Comparison of ENCODE assay signal across 8 mouse cellular contexts in the genomic region with DNA sequence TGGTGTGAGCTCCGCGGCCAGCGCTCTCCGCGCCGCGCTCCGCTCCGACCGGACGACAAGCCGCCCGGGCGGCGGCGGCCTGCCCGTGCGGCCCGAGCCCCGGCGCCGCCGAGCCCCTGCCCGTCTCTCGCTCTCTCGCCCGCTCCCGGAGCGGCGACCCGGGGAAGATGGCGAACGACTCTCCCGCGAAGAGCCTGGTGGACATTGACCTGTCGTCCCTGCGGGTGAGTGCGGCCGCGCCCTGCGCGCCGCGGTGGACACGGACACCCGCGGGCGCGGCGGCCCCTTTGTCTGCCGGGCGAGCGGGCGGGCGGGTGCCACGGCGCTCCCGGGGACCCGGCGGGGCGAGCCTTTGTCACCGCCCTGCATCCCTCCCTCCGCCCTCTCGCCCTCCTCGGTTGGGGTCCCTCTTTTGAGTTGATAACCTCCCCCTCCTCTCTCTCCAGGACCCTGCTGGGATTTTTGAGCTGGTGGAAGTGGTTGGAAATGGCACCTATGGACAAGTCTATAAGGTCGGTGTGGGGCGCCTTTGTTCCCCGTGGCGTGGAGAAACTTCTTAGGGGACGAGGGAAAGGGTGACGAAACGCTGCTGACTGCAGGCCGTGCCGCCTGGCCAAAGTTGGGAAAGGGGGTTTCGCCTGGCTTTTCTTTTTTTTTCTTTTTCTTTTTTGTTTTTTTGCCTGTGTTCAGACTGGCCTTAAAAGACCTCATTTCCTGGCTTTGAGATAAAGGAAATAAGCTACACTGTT. TPM values are rescaled to one million over a fixed set of nuclear protein-coding genes. Genes with fewer than 3 reads are reported as not detected.
A peak's percentile ranks its signal among the peaks of the same experiment; 100 is the strongest.
DNase-seq lines count a peak whose midpoint lies in the region; ATAC-seq and TF ChIP-seq lines count a peak whose summit lies in the region.

No protein-coding gene starts in this region.

- peak overlapping the region; percentile 93 for H3K4me2 ChIP-seq in lung, embryonic 14.5 days

- H3K4me3 ChIP-seq in heart, embryonic 10.5 days: peak overlapping the region; percentile 91
- H3K4me3 ChIP-seq in lung, embryonic 14.5 days (ENCODE audit: low read depth, low read length): peak overlapping the region; percentile 97

- TF ChIP-seq CTCF in lung, embryonic 14.5 days (IDR thresholded peaks at IDR 0.05; ENCODE audit: low read depth): no peak

- peaks cover 11% of the 10 kb centered on the region; the same call in 1 of the 2 replicates for H3K36me3 ChIP-seq in heart, embryonic 10.5 days
- peaks cover 18% of the 10 kb centered on the region for H3K36me3 ChIP-seq in lung, embryonic 14.5 days (ENCODE audit: insufficient read depth)

- DNase-seq in CD4-positive, CD25-positive, alpha-beta regulatory T cell, adult 2 months (ENCODE audit: low read depth, low spot score): peak; percentile 53
- DNase-seq in adrenal gland, adult 18-20 months (ENCODE audit: low spot score in 2 of 2): peak; percentile 59 to 69
- DNase-seq in embryo, embryonic 9.5 days (ENCODE audit: extremely low spot score): peak; percentile 72
- no peak for DNase-seq in heart, embryonic 10.5 days (ENCODE audit: low spot score)
- DNase-seq in kidney, adult 9 months: peak; percentile 38
- peak; percentile 69 for DNase-seq in lung, embryonic 14.5 days
- peak; percentile 22 for DNase-seq in retina, adult 2 months (ENCODE audit: low read depth, low spot score)
- peak; percentile 51 for DNase-seq in yolk sac, embryonic 10.5 days (ENCODE audit: low spot score)

- ATAC-seq in lung, embryonic 14.5 days (ENCODE audit: insufficient read depth): peak; percentile 39

- H3K27ac ChIP-seq in heart, embryonic 10.5 days: peak overlapping the region; percentile 99
- H3K27ac ChIP-seq in lung, embryonic 14.5 days (ENCODE audit: low read depth): peak overlapping the region; percentile 99

- H3K9me3 ChIP-seq in heart, embryonic 10.5 days: no peaks in the 10 kb centered on the region
- H3K9me3 ChIP-seq in lung, embryonic 14.5 days (ENCODE audit: low read depth, low read length): no peaks in the 10 kb centered on the region

- H3K9ac ChIP-seq in lung, embryonic 14.5 days: peak overlapping the region; percentile 99

- under 1% methylated on average over 75 of the region's 75 CpGs for WGBS in heart, embryonic 10.5 days
- WGBS in lung, embryonic 14.5 days: under 1% methylated on average over 64 of the region's 75 CpGs

- H3K4me1 ChIP-seq in heart, embryonic 10.5 days: peaks cover 60% of the 10 kb centered on the region
- H3K4me1 ChIP-seq in lung, embryonic 14.5 days (ENCODE audit: insufficient read depth): peaks cover 29% of the 10 kb centered on the region

- no peaks in the 10 kb centered on the region for H3K27me3 ChIP-seq in heart, embryonic 10.5 days (ENCODE audit: insufficient read depth, poor library complexity, severe bottlenecking)
- no peaks in the 10 kb centered on the region for H3K27me3 ChIP-seq in lung, embryonic 14.5 days (ENCODE audit: insufficient read depth, low read length)

RNA-seq across cellular contexts. Expression of gene Map4k4, which starts 0.5 kb away (rescaled TPM):
- 10 to 100 TPM; 90.2 to 98.0 TPM for total RNA-seq in adrenal gland, adult 18-20 months (2021)
- 19.0 and 24.7 TPM in 2 replicates for polyA plus RNA-seq in heart, embryonic 10.5 days (2016; fragmentation: Nextera tagmentation; extraction: Ambion mirVana)
- polyA plus RNA-seq in lung, embryonic 14.5 days (2014; fragmentation: Nextera tagmentation; extraction: Ambion mirVana): 44.7 and 49.3 TPM in 2 replicates
